Mouse (Mus musculus): ENCODE measurements at regions not wholly inside any gene's neighbourhood (a gene's known extent, or its start where the extent isn't known, plus 50 kb on each side); places are given as distances from the start of the nearest gene placed in this dataset.
A peak's percentile ranks its signal among the peaks of the same experiment; 100 is the strongest.
"Not testable (repeated sequence)": the region's sequence is repeated elsewhere in the genome, so short reads cannot be mapped to it uniquely, and the experiment has no call there.

- DNase-seq (ENCODE audit: low spot score in 2 of 2), result no peak
Measured at GRCm38 (mm10) chr14:46591753-46592359, 168.5 kb upstream of the Cdkn3 start.

- DNase-seq (ENCODE audit: low spot score in 2 of 2), result no peak
Measured at GRCm38 (mm10) chr14:46591211-46591610, 169.1 kb upstream of the Cdkn3 start.

GRCm38 (mm10) chr14:46586093-46586492 lies 174.2 kb upstream of the Cdkn3 start:
- no peak for DNase-seq (ENCODE audit: low spot score in 2 of 2)

GRCm38 (mm10) chr14:46578051-46579000 lies 182.0 kb upstream of the Cdkn3 start:
- no peak for DNase-seq (ENCODE audit: low spot score in 2 of 2)

GRCm38 (mm10) chr14:46575889-46576288 lies 184.5 kb upstream of the Cdkn3 start:
- DNase-seq (ENCODE audit: low spot score in 2 of 2), result no peak

- no peak for DNase-seq (ENCODE audit: low spot score in 2 of 2)
Measured at GRCm38 (mm10) chr14:46575414-46575813, 184.9 kb upstream of the Cdkn3 start.

GRCm38 (mm10) chr14:46573401-46573800 lies 182.9 kb upstream of the Bmp4 start:
- no peak for DNase-seq (ENCODE audit: low spot score in 2 of 2)

- not testable (repeated sequence) for DNase-seq (ENCODE audit: low spot score in 2 of 2)
Measured at GRCm38 (mm10) chr14:46572972-46573371, 182.5 kb upstream of the Bmp4 start.

- peak; percentile 32 to 63 for DNase-seq (ENCODE audit: low spot score in 2 of 2)
Measured at GRCm38 (mm10) chr14:46571841-46572240, 181.4 kb upstream of the Bmp4 start.

- no peak for DNase-seq (ENCODE audit: low spot score in 2 of 2)
Measured at GRCm38 (mm10) chr14:46569273-46569672, 178.8 kb upstream of the Bmp4 start.

GRCm38 (mm10) chr14:46567411-46567780 lies 176.9 kb upstream of the Bmp4 start:
- no peak for DNase-seq (ENCODE audit: low spot score in 2 of 2)

- no peak for DNase-seq (ENCODE audit: low spot score in 2 of 2)
Measured at GRCm38 (mm10) chr14:46566681-46567410, 176.4 kb upstream of the Bmp4 start.

GRCm38 (mm10) chr14:46564998-46565397 lies 174.5 kb upstream of the Bmp4 start:
- DNase-seq (ENCODE audit: low spot score in 2 of 2), result peak in 1 of 2 experiments; percentile 46

GRCm38 (mm10) chr14:46562016-46562415 lies 171.5 kb upstream of the Bmp4 start:
- DNase-seq (ENCODE audit: low spot score in 2 of 2), result no peak

GRCm38 (mm10) chr14:46553239-46553638 lies 162.8 kb upstream of the Bmp4 start:
- DNase-seq (ENCODE audit: low spot score in 2 of 2), result no peak

GRCm38 (mm10) chr14:46546146-46546545 lies 155.7 kb upstream of the Bmp4 start:
- no peak for DNase-seq (ENCODE audit: low spot score in 2 of 2)

- DNase-seq (ENCODE audit: low spot score in 2 of 2), result no peak
Measured at GRCm38 (mm10) chr14:46539466-46540187, 149.2 kb upstream of the Bmp4 start.

GRCm38 (mm10) chr14:46536002-46536762 lies 145.7 kb upstream of the Bmp4 start:
- DNase-seq (ENCODE audit: low spot score in 2 of 2), result no peak

- no peak for DNase-seq (ENCODE audit: low spot score in 2 of 2)
Measured at GRCm38 (mm10) chr14:46532697-46533096, 142.2 kb upstream of the Bmp4 start.

- DNase-seq (ENCODE audit: low spot score in 2 of 2), result no peak
Measured at GRCm38 (mm10) chr14:46530452-46530851, 140.0 kb upstream of the Bmp4 start.

All from right cerebral cortex, postnatal 10 days (tissue).